Mouse (Mus musculus) spleen, postnatal 36 days (tissue): ENCODE results near the gene Donson.
A peak's percentile ranks its signal among the peaks of the same experiment; 100 is the strongest.
"Not testable (repeated sequence)": the region's sequence is repeated elsewhere in the genome, so short reads cannot be mapped to it uniquely, and the experiment has no call there.

Source experiments
- DNase-seq, 2 experiments: peaks; one replicate each; pipeline ENCODE4 v3.0.0; 2022; ENCODE audit warnings: low spot score in 2 of 2, mixed read lengths in 1 of 2

Donson gene

GRCm38 (mm10) chr16:91688023-91688618, 449 bp downstream of the Donson start:
- no peak for DNase-seq

GRCm38 (mm10) chr16:91686369-91686768, 2.2 kb downstream of the Donson start:
- DNase-seq, result no peak

DNA sequence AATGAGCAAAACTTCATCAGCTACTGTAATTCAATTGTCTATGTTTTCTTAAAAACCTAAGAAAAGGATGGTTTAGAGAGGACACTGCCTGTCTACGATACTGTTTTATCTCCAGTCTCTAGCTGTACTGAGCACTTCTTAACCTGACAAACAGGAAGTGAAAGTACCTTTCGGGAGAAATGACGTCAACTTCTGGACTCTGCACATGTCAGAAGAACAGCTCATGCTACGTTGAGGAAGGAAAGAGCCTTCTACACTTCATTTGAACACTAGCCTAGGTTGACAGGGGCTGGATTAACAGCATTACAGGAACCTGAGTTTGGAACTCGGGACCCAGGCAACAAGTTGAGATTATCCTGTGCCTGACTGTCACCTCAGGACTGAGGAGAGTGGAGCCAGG, 3.0 kb downstream of the Donson start:
- peak; percentile 66 to 74 for DNase-seq

- no peak for DNase-seq
These were observed 7.9 kb downstream of the Donson start for GRCm38 (mm10) chr16:91680656-91681055.

GRCm38 (mm10) chr16:91678147-91678911, 10.2 kb downstream of the Donson start:
- no peak for DNase-seq

DNA sequence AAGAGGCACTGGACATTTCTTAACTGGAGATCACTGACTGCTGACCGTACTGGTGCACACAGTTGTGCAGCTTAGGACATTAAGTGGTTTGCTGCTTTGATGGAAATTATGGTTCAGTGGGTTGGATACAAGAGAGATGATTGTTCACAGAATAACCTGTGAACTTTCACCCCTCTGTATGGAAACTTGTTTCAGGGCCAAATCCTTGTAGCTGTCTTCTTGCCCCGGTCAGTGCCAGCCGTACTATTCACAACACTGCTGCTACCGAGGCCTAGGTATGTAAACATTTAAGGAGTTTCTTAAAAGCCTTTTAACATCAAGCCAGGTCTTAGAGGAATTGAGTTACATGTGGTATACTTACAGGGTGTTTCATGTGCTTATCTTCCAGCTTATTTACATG, 14.1 kb downstream of the Donson start:
- no peak for DNase-seq

DNA sequence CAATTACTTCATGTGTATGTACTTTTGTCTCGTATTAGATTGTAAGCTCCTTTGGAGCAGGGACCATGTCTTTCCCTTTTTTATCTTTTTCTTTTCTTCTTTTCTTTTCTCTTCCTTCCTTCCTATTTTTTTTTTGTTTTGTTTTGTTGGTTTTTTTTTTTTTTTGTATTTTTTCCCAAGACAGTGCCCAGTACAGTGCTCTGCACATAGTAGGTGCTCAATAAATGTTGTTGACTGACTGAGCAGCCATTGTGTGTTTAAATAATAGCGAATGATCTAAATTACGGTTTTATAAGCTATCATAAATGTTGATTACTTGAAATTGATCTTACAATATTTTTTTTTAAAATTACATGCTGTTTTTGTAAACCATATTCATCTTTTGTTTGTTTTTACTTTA, 24.8 kb downstream of the Donson start:
- DNase-seq, result no peak

- DNase-seq, result no peak
These were observed 26.2 kb downstream of the Donson start for GRCm38 (mm10) chr16:91662336-91662735.

DNA sequence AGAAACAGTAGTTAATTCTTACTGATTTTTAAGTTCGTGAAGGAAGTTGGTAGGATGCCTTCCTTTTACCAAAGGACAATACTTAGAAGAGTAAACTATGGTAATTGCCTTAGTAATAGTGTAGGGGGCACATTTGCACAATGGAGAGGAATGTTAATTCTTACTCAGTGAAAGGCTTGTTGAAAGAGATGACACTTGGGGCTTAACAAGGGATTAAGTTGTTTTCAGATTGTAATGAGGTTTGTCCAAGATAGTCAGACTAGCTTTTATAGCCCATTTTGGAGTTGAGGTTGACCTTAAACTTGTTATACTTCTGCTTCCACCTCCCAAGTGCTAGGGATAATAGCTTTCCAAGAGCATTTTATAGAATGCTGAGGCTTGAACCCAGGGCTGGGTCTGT, 27.2 kb downstream of the Donson start:
- DNase-seq, result no peak

DNA sequence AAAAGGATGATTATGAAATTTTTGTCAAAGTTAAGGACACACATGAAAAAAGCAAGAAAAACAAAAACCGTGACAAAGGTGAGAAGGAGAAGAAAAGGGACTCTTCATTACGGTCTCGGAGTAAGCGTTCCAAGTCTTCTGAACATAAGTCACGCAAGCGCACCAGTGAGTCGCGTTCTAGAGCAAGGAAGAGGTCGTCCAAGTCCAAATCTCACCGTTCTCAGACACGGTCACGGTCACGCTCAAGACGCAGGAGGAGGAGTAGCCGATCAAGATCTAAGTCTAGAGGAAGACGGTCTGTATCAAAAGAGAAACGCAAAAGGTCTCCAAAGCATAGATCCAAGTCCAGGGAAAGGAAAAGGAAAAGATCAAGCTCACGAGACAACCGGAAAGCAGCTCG, 28.8 kb downstream of the Donson start:
- DNase-seq, result no peak

- no peak for DNase-seq
These were observed 30.1 kb downstream of the Donson start for GRCm38 (mm10) chr16:91658471-91658870.

DNA sequence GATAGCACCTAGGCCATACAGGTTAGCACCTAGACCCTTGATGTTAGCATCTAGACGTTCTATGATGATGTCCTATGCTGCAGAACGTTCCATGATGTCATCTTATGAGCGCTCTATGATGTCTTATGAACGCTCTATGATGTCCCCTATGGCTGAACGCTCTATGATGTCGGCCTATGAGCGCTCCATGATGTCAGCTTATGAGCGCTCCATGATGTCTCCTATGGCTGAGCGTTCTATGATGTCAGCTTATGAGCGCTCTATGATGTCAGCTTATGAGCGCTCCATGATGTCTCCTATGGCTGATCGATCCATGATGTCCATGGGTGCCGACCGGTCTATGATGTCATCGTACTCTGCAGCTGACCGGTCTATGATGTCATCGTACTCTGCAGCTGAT, 31.3 kb downstream of the Donson start:
- DNase-seq, result no peak

- DNase-seq, result no peak
These were observed 33.3 kb downstream of the Donson start for GRCm38 (mm10) chr16:91655285-91655684.

DNA sequence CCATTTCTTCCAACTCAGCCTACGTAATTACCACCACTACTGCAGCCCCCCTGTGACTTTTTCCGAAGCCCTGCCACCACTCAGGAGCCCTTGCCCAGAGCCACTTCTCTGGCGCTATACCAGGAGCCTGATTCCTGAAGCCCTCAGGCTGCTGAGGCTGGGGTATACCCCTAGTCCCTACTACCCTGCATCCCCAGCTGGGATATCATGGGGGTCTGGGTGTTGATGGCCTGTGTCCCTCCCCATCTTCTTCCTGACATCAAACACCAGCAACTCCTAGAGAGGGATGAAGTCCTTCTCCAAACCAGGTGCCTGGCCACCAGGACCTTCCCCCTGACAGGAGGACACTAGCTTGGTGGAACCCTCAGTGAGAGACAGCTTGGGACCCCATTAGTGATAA, 36.4 kb downstream of the Donson start:
- no peak for DNase-seq

DNA sequence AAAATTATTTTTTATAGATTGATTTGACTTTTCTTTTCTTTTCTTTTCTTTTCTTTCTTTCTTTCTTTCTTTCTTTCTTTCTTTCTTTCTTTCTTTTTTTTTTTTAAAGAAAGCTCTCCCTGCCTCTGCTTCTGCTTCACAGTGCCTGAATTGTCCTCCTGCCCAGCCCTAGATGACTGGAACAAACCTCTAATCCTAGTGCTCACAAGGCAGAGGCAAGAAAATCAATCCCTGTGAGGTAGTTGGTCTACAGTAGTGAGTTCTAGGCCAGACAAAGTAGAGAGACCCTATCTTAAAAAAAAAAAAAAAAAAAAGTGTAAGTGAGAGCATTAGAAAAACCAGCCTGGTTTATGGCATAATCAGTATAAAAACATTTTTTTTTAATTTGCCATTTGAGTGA, 38.8 kb downstream of the Donson start:
- DNase-seq, result no peak

DNA sequence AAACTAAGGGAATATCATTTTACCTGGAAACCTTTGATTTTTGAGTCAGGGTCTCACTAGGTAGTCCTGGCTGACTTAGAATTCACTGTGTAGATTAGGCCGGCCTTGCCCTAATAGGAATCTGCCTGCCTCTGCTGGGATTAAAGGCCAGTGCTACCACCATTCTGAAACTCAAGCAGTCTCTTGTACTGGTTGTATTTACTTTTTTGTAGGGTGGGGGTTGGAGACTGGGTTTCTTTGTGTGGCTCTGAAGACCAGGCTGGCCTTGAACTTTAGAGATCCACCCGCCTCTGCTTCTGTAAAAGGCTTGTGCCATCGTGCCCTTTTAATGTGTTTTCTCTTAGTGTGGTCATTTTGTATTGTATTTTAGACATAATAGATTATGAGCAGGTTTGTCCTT, 39.3 kb downstream of the Donson start:
- DNase-seq, result no peak

DNA sequence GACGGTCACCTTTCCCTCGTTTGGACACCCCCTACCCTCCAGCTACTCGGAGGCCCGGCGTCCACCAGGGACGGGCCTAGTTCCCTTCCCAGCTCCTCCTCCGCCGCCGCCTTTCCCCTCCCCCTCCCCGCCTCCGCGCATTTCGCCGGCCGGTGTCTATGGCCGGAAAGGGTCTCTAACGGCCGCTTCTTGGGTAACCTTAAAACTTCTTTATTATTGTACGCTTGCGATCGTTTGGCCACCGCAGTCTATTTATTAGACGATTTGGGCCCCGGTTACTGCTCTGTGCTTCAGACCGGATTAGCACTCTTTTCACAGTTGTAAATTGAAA, 40.4 kb downstream of the Donson start:
- DNase-seq, result peak; percentile 79 to 81

- DNase-seq, result peak; percentile 98
These were observed 40.9 kb downstream of the Donson start, which contains the start of gene Son for GRCm38 (mm10) chr16:91647461-91648219. Son (plus strand) TSS chr16:91647506.

DNA sequence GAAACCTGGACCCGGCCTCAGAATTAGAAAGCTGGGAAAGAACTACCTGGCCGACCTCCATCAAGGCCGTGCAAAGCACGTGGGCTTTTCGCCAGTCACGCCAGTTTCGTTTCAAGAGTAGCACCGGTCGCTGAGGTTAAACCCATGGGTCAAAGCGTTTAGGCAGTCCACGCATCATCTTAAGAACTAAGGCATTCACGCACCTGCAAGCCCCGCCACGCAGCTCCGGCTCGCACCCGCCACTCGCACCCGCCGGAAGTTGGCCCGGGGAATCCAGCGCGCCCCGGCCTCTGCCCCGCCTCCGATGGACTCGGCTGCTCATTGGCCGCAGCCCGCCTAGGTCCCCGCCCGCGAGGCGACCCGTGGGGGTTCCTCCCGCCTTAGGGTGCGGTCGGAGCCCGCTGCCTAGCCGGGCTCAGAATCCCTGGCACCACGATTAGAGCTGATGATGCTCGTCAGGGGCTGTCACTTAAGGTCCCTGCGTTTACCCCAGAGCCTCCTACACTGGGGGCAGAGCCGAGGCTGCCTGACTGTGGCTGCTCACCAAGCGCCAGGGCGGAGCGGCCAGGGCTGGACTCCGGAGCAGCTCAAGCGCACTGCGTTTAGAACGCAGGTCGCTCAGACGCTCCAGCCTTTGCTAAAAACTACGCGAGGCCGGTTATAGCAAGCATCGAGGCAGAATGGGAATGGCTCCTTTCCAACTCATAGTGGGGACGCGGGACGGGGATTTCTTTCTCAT, 41.7 kb downstream of the Donson start, which contains the start of gene Gart:
Gene Gart (minus strand): TSS at position 272 of the 739 bp plus-strand sequence.
- DNase-seq, result peak; percentile 95

DNA sequence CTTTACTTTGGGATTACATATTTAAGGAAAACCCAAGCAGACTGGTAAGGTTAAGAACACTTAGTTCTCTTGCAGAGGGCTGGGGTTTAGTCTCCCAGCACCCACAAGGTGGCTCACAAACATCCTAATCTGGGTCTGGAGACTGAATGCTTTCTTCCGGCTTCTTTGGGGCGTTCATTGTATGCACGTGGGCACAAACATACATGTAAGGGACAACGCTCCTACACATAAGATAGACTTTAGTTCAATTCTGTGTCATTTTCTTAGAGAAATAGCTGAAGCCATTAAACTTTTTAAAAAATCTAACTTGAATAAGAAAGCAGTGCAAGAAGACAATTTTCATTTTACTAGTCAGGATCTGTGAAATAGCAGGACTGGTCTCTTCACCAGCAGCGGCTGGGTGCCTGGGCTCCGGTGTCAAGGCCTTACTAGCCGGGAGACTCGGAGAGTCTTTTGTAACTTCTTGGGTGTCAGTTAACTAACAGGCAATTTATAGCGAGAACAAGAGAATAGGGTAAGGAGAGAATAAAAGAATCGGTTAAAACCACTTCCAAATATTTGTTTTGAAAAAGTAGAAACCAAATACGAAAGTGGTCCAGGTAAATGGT, 42.5 kb downstream of the Donson start:
- DNase-seq, result peak; percentile 42 to 50

GRCm38 (mm10) chr16:91645420-91645819, 43.1 kb downstream of the Donson start:
- DNase-seq, result not testable (repeated sequence)

DNA sequence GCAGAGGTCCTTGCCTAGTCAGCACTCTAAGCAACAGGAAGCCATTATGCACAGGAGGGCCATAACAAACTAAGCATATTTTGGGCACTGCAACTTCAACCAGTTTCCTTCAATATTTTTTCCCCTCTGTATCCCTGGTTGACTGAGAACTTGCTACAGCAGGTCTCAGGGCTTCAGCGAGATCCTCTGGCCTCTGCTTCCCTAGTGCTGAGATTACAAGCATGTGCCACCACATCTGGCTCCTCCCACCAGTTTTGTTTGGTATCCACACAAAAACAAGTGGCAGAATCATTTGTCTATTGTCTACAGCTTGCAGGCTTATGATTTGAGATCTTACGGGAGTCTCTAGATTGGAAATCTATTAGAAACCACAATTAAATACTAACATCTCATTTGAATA, 43.7 kb downstream of the Donson start:
- DNase-seq, result no peak
